Mouse (Mus musculus) thymus, postnatal 14 days (tissue): ENCODE data around the gene Pxmp4.
A peak's percentile ranks its signal among the peaks of the same experiment; 100 is the strongest.

ENCODE experiments used
- DNase-seq: peaks from one replicate; pipeline ENCODE4 v3.0.0; 2021

Pxmp4 gene

DNA sequence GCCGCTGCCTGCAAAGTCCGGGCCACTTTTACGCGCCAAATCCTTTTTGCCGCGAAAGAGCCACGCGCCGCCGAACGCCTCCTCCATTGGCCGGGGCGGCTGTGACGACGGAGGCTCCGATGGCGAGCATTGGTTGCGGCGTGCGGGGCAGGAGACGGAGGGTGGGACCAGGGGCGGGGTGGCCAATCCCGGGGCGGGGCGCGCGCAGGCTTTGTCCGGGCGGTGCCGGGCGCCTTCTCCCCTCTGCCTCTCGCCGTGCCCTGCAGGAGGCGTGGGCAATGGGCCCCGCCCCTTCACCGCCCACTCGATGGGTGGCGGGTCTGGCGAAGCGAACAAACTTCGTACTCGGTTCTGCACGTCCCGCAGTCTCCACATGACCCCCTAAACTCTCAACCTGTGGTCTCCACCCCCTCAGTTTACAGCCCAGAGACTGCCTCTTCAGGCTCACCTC is 33.6 kb downstream of the Pxmp4 start, which contains the start of gene E2f1:
E2f1 (minus strand) TSS at position 57 of the 451 bp plus-strand sequence.
- DNase-seq = peak; percentile 97

DNA sequence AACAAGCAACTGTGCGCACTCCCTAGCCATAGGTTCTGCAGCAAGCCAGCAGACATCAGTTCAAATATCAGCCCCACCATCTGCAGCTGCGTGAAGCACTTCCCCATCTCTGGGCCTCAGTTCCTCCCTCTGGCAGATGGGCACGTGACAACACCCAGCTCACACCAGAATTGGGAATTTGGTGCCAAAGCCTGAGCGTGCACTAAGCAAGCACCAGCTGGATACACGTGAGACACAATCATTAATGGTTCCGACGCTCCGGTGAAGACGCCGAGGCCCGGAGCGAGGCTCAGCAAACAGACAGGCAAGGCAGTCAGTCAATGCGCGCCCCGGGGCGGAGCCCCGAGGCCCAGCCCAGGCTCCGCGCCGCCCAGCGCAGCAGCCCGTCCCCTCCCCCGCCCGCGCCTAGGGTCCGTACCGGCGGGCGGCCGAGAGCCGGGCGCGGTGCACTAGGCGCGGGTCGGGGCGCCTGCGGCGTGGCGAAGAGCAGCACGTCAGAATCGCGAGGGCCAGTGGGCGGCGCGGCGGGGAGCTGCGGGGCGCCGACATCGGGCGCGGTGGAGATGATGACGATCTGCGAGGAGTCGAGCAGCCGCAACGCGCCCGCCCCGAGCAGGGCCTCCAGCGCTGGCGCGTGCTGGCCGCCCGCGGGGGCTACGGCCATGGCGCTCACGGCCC is 34.3 kb downstream of the Pxmp4 start:
- peak; percentile 76 for DNase-seq

DNA sequence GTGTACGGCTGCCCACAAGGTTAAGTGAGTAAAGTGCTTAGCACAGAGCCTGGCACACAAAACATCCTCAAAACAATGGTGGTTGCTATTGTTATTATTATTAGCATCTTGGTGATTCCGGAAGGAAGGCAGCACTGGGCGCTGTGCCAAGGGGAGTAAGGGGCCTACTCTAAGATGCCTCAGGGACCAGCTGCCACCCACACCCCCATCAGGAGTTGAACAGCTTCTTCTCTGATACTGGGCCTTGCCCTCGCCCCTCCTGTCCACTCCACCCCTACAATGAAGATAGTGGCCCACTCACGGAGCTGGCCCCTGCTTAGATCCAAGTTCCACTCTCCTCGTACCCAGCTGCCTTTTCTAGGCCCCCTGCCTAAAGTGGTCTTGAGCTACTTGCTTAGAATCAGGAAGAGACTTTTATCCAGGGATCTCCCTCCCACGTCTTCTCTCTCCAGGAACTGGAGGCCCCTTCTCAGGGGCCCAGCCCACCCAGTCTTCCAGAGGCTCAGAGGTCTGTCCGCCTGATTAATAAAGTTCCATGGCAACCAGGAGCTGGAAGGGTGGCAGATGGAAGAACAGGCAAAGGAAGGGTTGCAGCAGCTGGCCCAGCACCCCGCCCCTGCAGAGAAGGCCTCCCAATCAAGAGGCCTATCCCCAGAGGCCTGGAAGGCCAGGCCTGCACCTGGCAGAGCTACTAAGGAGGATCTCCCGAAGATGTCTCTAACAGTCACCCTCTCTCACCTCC is 35.0 kb downstream of the Pxmp4 start:
- DNase-seq = no peak

DNA sequence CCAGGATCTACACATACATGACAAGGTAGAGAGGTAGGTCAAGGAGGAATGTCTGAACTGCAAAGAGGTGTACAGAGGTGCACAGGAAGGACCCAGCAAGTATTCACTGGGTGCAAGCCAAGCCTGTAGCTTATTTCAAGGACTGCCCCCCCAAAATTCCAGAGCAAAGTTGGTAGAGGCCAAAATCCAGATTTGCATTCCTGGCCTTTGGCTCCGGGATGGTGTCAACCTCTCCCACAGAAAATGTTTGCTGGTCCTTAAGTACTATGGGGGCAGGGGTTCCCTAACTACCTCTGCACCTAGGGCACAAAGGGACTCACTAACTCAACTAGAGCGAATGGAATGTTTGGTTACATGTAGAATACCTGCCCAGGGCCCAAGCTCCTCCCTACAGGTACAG is 35.7 kb downstream of the Pxmp4 start:
- DNase-seq = no peak

DNA sequence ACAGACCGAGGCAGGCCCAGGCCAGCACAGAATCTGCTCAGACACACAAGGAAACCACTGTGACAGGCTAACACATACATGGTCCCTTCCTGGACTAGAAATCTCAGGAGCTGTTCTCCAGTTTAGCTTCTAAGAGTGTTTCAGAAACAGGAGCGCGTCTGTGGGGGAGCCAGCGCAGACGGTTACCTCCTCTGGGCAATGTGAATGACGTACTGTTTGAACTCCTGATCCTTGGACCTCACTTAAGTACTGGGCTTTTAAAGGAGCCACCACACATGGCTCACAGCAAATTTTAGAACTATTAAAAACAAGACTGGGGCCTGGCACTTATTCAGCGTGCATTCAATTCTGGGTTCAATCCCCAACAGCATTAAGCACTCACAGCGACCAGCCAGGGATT is 36.9 kb downstream of the Pxmp4 start:
- DNase-seq = no peak

DNA sequence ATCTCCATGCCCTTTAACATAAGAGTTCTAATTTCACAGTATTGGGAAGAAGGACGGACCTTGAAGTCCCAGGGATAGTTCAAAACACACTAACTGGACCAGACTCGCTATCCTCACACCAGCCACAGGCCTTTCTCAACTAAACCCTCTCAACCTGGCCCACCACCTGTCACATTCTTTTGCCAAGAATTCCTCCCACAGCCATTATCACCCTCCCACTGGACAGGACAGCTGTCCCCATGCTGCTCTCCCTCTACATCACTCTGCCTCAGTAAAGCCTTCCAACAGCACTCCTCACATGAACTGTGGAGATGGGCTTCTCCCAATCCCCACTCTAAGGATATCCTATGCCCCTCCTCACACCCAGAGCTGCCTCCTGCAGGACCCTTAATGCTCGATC is 37.9 kb downstream of the Pxmp4 start:
- DNase-seq = no peak

DNA sequence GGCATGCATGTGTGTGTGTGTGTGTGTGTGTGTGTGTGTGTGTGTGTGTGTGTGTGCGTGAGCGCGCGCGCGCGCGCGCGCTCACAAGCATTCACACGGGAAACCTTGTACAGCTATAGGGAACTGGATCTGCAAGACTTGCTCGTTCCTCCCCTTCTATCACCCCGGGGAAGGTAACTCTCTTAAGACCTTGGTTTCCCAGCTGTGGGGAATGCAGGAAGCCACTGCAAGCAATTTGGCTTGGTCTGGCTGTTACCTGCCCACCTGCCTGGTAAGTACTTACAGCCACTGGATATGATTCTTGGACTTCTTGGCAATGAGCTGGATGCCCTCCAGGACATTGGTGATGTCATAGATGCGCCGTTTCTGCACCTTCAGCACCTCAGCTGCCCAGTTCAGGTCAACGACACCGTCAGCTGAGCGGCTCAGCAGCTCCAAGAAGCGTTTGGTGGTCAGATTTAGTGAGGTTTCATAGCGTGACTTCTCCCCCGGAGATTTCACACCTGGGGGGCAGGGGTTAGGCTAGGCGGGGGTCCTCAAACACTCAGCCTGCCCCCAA is 39.8 kb downstream of the Pxmp4 start:
- DNase-seq = no peak

DNA sequence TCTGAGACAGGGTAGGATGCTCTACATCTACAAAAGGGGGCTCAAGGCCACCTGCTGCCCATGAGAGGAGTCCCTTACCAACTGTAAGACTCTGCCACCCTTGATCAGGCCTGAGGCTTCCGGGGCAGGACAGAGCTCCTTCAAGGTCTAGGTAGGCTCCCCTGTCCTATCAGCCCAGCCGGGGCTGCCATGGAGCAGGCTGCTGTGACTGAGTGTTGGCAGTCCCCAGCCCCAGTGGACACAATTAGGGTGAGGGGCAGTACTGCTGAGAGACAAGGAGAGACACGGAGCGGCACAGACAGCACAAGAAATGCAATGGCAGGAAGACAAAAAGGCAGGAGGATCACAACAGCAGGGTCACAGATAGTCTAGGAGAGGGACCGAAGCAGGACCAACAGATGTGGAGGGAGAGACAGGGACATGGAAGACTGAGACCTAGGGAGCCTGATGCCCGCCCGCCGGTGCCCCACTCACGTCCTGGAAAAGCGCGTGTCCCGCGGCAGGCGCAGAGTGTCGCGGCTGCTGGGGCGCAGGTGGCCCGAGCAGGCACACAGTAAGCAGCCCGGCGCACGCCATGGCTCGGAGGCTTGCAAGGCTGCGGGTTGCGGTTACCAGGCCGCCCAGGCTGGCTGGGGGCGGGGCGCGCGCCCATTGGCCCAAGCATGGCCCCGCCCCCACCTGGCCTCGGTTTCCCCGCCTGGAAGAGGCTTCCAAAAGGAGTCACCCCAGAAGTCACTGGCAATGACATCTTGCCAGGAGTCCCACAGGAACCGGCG is 45.1 kb downstream of the Pxmp4 start, which contains the start of gene Necab3:
Necab3 (minus strand) TSS at position 627 of the 776 bp plus-strand sequence.
- peak; percentile 79 for DNase-seq

DNA sequence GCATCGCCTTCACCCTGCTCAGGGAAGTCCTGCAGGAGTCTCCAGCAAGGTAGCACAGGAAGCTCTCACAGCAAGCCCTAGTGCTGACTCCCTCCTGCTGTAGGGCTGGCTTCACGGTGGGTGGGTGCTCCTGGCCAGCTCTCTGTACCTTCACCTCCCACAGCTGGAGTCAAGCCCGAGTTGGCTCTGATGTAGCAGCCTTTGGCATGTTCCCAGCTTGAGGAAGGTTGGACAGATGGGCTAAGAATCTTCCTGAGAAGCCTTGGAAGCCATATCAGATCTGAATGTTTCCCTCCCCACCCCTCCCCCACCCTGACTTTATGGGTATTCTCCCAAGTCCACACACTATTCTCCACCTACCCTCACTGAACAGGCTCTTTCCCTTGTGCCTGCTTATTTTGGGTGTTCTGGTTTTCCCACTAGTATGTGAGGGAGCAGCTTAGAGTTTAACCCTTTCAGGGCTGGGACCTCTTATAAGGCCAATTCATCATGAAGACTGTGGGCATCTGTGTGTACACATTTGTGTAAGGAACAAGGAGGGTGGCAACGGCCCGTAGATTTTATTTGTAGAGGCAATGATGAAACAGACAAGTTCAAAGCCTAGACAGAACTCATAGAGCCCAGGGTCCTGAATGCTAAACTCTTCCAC is 46.2 kb downstream of the Pxmp4 start:
- DNase-seq = peak; percentile 32

DNA sequence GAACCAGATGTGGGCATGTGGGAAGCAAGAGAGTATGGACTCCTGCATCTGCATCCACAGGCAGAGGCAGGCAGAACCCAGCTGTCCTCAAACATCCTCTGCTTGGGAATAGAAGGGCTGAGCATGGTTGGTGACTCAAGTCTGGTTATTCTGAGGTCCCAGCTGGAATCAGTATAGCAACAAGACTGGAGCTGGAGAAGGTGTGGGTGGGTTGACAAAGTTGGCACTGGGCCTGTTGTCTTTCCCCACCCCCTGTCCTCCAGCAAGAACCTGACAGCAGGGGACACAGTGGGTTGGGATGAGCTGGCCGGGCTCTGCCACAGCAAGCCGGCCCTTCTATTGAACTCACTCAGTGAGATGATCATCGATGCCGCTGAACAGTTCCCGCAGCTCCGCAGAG is 48.3 kb downstream of the Pxmp4 start:
- DNase-seq = no peak

DNA sequence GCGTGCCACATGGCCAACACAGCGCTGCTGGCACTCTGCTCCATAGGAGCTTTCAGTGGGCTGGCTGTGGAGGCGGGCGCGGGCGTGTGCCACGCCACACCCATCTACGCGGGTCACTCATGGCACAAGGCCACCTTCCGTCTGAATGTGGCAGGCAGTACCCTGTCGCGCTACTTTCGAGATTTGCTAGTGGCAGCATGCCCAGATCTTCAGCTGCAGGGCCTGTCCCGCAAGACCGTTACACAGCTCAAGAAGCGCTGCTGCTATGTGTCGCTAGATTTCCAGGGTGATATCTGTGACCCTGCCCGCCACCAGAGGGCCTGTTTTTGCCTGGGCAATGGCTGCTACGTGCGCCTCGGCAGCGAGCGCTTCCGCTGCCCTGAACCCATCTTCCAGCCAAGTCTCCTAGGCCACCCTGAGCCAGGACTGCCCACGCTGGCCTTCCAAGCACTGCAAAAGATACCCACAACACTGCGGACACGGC is 51.0 kb downstream of the Pxmp4 start:
- peak; percentile 84 for DNase-seq

DNA sequence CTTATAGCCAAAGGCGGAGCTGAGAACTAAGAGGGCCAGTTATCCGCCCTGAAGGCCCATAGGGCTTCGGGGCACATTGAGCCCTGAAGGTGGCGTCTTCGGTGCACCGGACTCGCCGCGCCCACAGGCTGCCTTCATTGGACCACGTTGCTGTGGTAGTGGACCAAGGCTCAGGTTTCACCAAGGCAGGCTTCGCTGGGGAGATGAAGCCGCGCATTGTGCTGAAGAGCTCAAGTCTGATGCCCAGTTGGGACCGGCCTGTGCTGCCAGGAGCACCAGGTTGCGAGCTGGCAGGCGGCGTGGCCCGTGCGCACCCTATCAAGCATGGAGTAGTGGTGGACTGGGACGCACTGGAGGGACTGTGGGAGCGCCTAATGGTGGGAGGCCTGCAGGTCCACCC is 51.6 kb downstream of the Pxmp4 start:
- no peak for DNase-seq

DNA sequence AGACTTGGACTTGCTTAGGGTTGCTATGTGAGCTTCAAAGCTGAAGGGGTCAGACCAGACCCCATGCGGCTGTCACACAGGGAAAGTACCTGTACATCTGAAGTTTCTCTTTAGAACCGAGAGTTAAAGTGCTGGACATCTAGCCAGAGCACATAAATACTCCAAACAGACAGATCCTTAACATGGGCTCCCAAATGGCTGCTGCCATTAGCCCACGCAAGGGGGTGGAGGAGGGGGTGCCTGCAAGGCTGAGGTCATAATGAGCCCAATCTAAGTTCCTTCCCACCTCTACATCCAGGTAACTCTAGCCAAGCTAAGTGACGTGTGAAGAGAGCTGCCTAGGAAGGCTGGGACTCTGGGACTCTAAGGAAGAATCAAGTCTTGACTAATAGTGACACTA is 52.0 kb downstream of the Pxmp4 start, which contains the start of gene Actl10:
Actl10 (plus strand) TSS at position 301 of the 400 bp plus-strand sequence.
- no peak for DNase-seq

DNA sequence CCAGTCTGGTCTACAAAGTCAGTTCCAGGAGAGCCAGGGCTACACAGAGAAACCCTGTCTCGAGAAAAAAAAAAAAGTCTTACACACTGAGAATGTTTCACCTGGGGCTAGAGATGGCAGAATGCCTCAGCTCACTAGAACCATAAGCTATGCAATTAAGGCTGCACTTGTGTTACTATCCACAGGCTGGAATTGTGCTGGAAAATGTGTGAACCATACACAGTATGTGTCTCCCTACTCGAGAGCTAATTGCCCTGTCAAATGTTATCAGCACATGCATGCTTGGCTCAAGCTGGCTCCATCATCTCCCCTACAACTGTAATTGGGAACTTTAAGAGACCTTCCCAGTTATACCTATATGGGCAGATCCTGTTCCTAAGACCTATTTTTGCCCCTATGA is 52.6 kb downstream of the Pxmp4 start:
- no peak for DNase-seq

DNA sequence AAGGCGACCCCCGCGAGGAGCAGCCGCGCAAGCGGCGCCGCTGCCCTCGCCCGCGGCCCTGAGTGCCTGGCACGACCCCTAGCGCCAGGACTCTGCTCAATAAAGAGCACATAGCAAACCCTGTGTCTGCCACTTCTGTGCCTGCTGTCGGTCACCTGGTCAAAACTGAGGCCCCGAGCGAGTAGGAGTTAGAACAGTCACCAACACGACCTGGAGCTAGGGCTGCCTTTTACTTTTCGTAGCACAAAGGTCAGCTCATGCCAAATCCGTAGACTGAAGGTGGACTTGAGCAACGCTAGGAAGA is 53.7 kb downstream of the Pxmp4 start:
- DNase-seq = no peak

DNA sequence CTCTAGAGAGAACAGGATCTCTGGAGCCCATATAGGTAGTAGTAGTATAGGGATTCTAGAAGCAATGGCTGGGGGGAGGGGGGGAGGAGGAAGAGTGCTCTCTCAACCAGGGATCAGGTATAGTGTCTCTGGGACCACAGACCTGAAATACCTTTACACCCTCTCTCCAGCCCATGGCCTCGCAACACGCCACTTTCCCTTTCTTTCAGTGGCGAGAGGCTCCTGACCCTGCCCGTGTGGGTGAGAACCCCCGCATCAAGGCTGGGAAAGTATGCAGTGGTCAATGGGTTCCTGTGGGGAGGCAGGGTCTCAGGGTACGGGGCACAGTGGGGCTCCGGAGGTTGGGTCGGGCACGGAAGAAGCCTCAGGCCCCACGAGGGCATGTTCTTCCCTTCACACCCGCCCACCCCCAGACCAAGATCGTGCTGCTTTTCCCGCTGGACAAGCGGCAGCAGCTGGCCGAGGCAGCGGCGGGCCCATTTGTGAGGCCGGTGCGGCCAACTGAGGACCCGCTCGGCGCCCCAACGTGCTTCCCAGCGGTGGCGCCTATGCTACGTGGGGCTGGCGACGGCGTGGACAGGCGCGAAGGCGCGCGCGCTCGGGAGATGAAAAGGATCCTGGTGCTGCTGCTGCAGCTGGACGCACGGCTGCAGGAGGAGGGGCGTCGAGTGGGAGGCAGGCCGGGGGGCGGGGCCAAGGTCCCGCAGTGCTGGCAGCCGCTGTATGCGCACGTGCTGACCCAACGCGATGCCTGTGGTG is 54.2 kb downstream of the Pxmp4 start:
- DNase-seq = peak; percentile 81

DNA sequence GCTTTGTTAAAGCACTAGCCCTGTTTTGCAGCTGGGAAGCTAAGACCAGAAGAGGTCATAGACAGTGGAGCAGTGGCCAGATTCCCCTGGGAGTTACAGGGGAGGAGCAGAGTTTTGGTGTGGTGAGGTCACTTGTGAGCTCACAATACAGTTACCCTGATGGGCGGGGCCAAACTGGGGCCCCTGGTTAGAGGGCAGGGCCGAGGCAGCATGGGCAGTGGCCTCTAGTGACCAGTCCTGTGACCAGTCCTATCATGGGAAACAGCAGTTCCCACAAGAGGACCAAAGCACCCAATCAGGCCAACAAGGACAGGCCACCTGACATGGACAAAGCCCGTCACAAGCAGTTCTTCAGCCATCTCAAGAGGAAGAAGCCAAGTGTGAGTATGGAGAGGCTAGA is 54.8 kb downstream of the Pxmp4 start:
- no peak for DNase-seq

DNA sequence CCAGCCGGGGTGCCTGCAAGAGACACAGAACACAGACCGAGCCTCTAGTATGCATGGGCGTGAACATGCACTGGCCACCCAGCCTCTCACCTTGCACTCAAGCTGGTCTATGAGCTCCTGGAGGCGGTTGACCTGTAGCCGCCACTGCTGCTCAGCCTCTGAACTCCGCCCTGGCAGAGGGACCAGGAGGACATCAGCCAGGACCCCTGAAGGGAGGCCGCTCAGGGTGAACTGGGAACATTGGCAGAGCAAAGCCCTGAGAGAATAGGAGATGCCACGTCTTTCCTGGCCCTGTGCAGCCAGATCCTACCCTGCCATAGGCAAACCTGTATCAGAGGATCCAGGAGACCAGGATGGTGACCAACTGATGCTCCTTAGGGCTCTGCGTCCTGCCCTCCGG is 56.8 kb downstream of the Pxmp4 start, which contains the start of gene 1700003F12Rik:
1700003F12Rik (plus strand) TSS at position 375 of the 400 bp plus-strand sequence.
- no peak for DNase-seq

DNA sequence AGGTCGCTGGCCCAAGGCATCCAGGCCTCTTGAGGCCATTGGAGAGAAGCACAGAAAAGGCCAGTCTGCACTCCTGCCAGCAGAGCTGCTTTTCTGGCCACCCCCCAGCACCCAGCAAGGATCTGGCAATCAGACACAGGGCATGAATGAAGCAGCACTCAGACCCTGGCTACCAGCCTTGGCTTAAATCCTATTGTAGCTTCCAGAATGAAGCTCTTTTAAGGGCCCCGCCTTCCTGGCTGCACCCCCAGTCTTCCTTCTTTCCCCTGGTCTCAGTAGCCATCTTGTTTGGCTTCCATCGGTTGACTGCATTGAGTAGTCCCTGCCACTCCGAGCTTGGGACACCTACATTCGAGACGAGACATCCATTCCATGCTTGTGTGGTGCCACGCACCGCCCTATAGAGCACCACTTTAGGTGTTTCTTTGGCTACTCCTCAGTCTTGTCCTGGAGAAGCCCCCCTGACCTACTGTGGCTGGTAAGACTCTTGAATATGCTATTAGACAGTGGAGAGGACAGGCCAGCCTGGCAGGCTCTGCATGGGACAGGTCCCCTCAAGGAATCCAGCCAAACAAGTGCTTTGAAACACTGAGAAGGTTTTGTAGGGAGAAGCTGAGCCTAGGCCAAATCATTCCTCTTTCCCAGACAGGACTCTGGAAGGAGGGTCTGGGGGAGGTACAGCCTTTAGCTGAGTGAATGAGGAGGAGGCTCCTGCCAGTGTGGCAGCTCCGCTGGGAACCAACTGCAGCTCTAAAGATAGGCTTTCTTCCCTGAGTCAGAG is 59.8 kb downstream of the Pxmp4 start:
- DNase-seq = no peak

DNA sequence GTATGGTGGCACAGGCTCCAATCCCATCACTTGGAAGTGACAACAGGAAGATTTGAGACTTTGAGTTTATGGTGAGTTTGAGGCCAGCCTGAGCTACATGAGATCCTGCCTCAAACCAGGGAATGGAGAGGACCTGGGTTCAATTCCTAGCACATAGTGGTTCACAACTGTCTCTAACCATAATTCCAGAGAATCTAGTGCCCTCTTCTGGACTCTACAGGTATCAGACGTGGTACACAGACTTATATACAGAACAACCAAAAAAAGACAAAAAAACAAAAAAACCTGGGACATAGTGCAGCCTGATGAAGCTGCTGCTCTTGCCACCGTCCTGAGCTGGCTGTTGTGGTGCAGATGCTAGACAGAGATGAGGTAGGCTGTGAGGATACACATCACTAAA is 61.9 kb downstream of the Pxmp4 start:
- DNase-seq = no peak

DNA sequence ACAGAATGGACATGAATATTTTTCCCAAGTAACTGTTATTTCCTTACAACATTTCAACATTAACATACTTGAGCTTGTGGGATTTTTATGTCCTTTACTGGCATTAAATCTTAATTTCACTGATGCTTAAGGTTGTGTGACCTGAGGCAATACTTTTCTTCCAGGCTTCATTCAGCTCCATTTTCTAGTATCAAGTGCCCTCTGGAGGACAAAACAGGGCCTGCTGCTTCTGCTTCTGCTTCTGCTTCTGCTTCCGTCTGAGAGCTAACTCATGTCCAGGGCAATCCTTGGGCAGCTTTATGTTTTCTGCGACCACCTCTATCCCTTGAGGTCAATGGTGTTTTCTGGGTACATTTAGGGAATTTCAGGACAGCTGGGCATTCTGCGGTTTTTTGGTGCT is 63.8 kb downstream of the Pxmp4 start:
- peak; percentile 50 for DNase-seq
